Mouse (Mus musculus): ENCODE results near the gene Gcm2. TPM values are rescaled to one million over a fixed set of nuclear protein-coding genes. Genes with fewer than 3 reads are reported as not detected.

Gcm2 gene
- polyA plus RNA-seq (2015; fragmentation: Illumina TruSeq; extraction: RNeasy Lipid Tissue Mini Kit (QIAGEN cat#74804); ENCODE audit: low read depth, low replicate concordance): not detected

DNA sequence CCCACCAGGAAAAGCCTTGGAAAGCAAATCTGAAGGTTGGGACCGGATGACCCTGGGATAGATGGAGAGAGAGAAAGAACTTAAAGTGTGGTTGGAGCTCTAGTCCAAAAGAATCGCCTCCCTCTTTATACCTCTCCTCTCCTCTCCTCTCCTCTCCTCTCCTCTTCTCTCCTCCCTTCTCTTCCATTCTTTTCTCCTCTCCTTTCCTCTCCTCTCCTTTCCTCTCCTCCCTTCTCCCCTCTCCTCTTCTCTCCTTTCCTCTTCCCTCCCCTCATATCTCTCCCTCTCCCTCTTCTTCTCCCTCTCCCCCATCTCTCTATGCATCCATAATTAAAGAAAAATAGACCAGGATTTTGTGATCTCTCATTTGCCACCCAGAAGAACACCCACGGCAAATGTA is at the start of gene Gcm2:
Gene Gcm2 (minus strand): TSS at position 101 of the 400 bp plus-strand sequence.

GRCm38 (mm10) chr13:41113940-41114339 is 3.1 kb upstream of the Gcm2 start, which contains the start of gene Sycp2l:
Gene Sycp2l (plus strand): TSS chr13:41114307.

GRCm38 (mm10) chr13:41079421-41079780 is 31.4 kb downstream of the Gcm2 start, which contains the start of gene Mak:
Gene Mak (minus strand): TSS chr13:41079706.

Other genes starting within 250 kb of the Gcm2 start
- gene Pak1ip1, start 110.0 kb downstream of the Gcm2 start, polyA plus RNA-seq (2015; fragmentation: Illumina TruSeq; extraction: RNeasy Lipid Tissue Mini Kit (QIAGEN cat#74804); ENCODE audit: low read depth, low replicate concordance): 63.2 TPM
- gene Tmem14c, start 94.7 kb downstream of the Gcm2 start, polyA plus RNA-seq (2015; fragmentation: Illumina TruSeq; extraction: RNeasy Lipid Tissue Mini Kit (QIAGEN cat#74804); ENCODE audit: low read depth, low replicate concordance): 128 TPM
- 2.2 TPM for gene Mak, start 31.3 kb downstream of the Gcm2 start, polyA plus RNA-seq (2015; fragmentation: Illumina TruSeq; extraction: RNeasy Lipid Tissue Mini Kit (QIAGEN cat#74804); ENCODE audit: low read depth, low replicate concordance)
- gene Sycp2l, start 3.3 kb upstream of the Gcm2 start, polyA plus RNA-seq (2015; fragmentation: Illumina TruSeq; extraction: RNeasy Lipid Tissue Mini Kit (QIAGEN cat#74804); ENCODE audit: low read depth, low replicate concordance): 0.22 TPM
- 11.2 TPM for gene Elovl2, start 109.4 kb upstream of the Gcm2 start, polyA plus RNA-seq (2015; fragmentation: Illumina TruSeq; extraction: RNeasy Lipid Tissue Mini Kit (QIAGEN cat#74804); ENCODE audit: low read depth, low replicate concordance)
- 138 TPM for gene Smim13, start 138.8 kb upstream of the Gcm2 start, polyA plus RNA-seq (2015; fragmentation: Illumina TruSeq; extraction: RNeasy Lipid Tissue Mini Kit (QIAGEN cat#74804); ENCODE audit: low read depth, low replicate concordance)
- gene Gm17364, start 162.9 kb upstream of the Gcm2 start, polyA plus RNA-seq (2015; fragmentation: Illumina TruSeq; extraction: RNeasy Lipid Tissue Mini Kit (QIAGEN cat#74804); ENCODE audit: low read depth, low replicate concordance): not detected